9 mouse cellular contexts compared by ENCODE assay signal in the genomic region with DNA sequence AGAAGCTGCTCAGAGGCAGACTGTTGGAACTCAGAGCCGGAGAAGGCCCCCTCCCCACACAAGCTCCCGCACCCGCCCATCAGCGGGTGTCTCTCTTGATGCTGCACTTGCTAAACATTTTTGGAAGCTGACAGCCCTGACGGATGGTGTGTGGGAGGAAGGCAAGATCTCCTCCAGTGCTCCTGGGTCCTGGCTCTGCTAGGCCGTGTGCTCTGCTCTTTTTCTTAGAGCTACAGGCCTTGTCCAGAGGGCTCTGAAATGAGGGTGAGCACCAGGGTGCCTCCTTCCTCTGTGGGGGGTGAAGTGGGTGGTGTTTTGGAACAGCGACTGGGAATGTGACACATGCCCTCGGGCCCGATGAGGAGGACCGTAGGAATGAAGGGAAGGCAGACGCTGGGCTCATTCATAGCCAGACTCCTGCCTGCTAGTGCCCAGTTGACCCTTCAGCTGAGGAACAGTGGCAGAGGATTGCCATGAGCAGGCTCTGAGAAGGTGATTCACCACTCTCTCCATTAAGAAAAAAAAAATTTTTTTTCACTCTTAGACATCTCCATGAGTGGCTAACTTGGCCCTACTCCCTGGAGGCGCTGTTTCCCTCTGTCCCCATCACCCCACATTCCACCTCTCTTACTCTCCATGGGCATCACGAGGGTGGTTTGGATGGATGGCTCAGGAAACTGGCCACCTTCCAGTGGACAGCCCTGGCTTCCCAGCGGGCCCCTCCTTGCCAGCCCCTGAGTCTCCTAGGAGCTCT.
DNase-seq lines count a peak whose midpoint lies in the region; ATAC-seq lines count a peak whose summit lies in the region.
"Had no signal": no experiment of that assay in that cellular context is flagged by ENCODE, and none has a peak within 500 bp of the region (broad histone marks: within the 10 kb centered on the region; RNA-seq: fewer than 3 reads in every experiment).

No protein-coding gene starts in this region.

- DNase-seq in left cerebral cortex, adult 11 months (ENCODE audit: low spot score), result peak; percentile 37
- no peak for DNase-seq in left cerebral cortex, postnatal 4 days
- DNase-seq in cerebellum, adult 18-20 months, result peak; percentile 68 to 71
- DNase-seq in heart, embryonic 10.5 days (ENCODE audit: low spot score), result no peak
- peak; percentile 85 for DNase-seq in layer of hippocampus, adult 9-11 months
- no peak for DNase-seq in urinary bladder, adult 2 months (ENCODE audit: low spot score)
- DNase-seq: liver, embryonic 13.5 days had no signal

- no peaks in the 10 kb centered on the region for H3K36me3 ChIP-seq in heart, embryonic 10.5 days
- no peaks in the 10 kb centered on the region for H3K36me3 ChIP-seq in neural tube, embryonic 15.5 days
- H3K36me3 ChIP-seq: liver, embryonic 13.5 days had no signal

- intact Hi-C loops in left cerebral cortex, postnatal 4 days (cut with DNase I), result loop anchor here (2.0 to 5.0 kb wide), 2 partner anchors 56 to 116 kb away; no protein-coding TSS in a partner anchor

- H3K4me2 ChIP-seq in neural tube, embryonic 15.5 days, result peak overlapping the region; percentile 93

- H3K27me3 ChIP-seq in heart, embryonic 10.5 days (ENCODE audit: insufficient read depth, poor library complexity, severe bottlenecking), result peaks cover 44% of the 10 kb centered on the region
- peaks cover 3% of the 10 kb centered on the region; the same call in 1 of the 2 replicates for H3K27me3 ChIP-seq in neural tube, embryonic 15.5 days (replicated peaks)

- H3K4me3 ChIP-seq in heart, embryonic 10.5 days, result peak overlapping the region; percentile 70
- peak overlapping the region; percentile 57 for H3K4me3 ChIP-seq in neural tube, embryonic 15.5 days (replicated peaks)
- H3K4me3 ChIP-seq: liver, embryonic 13.5 days had no signal

- 41% methylated on average over 14 of the region's 14 CpGs for WGBS in heart, embryonic 10.5 days
- WGBS in neural tube, embryonic 15.5 days, result 52% methylated on average over 14 of the region's 14 CpGs

- H3K4me1 ChIP-seq in heart, embryonic 10.5 days, result peaks cover 42% of the 10 kb centered on the region
- peaks cover 67% of the 10 kb centered on the region for H3K4me1 ChIP-seq in neural tube, embryonic 15.5 days

- H3K27ac ChIP-seq in heart, embryonic 10.5 days, result peak overlapping the region; percentile 25; the same call in 1 of the 2 replicates
- H3K27ac ChIP-seq in neural tube, embryonic 15.5 days (replicated peaks), result peak overlapping the region; percentile 89; the same call in 1 of the 2 replicates
- H3K27ac ChIP-seq: liver, embryonic 13.5 days had no signal

- peak overlapping the region; percentile 75 for H3K9ac ChIP-seq in neural tube, embryonic 15.5 days (replicated peaks)
- H3K9ac ChIP-seq: liver, embryonic 13.5 days had no signal

- ATAC-seq in neural tube, embryonic 15.5 days (ENCODE audit: low FRiP score), result no peak
- ATAC-seq in activated CD4-positive, CD25-positive, alpha-beta regulatory T cell, adult 4 months, result no peak

- H3K9me3 ChIP-seq in heart, embryonic 10.5 days, result no peaks in the 10 kb centered on the region
- H3K9me3 ChIP-seq in neural tube, embryonic 15.5 days (replicated peaks), result no peaks in the 10 kb centered on the region
- H3K9me3 ChIP-seq: liver, embryonic 13.5 days had no signal

Comparison
In these comparisons a context has a peak if more than half of its experiments do, and no peak if none do; other contexts are left out.
1. DNase-seq: peak in left cerebral cortex, adult 11 months (single experiment), cerebellum, adult 18-20 months (2 of 2) and layer of hippocampus, adult 9-11 months (single experiment); none in left cerebral cortex, postnatal 4 days (single experiment), heart, embryonic 10.5 days (single experiment) and urinary bladder, adult 2 months (single experiment).